Mouse (Mus musculus): ENCODE data around the gene Mtch1. TPM values are rescaled to one million over a fixed set of nuclear protein-coding genes. Genes with fewer than 3 reads are reported as not detected.

The Mtch1 gene
- total and polyA plus RNA-seq, 3 experiments, result 66.1 to 143 (median 110) TPM

DNA sequence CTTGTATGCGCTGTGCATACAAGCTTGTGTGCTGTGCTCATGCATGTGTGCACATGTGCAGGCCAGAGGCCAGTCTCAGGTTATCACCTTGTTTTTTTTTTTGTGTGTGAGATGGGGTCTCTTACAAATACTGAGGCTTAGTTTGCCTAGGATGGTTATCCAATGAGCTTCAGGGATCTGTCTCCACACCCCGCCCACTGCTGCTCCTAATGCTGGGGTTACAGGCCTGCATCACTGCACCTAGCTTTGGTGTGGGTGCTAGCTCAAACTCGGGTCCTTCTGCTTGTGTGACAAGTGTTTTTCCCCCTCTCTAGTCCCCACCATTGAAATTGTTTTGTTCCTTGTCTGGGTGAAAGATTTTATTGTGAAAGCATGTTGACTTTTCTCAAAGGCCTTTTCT, 17.5 kb downstream of the Mtch1 start:
- Histone ChIP-seq H3K4me1 (ENCODE audit: control insufficient read depth in 1 of 2, insufficient read depth in 2 of 2) (peaks cover 0 to 14% of the 10 kb centered on the region in 2 experiments; a peak in 2 of 4 replicates), H3K4me2 (ENCODE audit: insufficient read depth, low read depth, poor library complexity, severe bottlenecking) (no peak overlapping the region), H3K36me3 (replicated peaks in 1 of 2; ENCODE audit: control insufficient read depth in 1 of 2, insufficient read depth in 1 of 2, low read length in 1 of 2) (peaks cover 44 to 53% of the 10 kb centered on the region in 2 experiments), H3K9me3 (replicated peaks; ENCODE audit: low read length) (no peaks in the 10 kb centered on the region), H3K79me2 (replicated peaks; ENCODE audit: control insufficient read depth, extremely low read depth, insufficient read depth, poor library complexity, severe bottlenecking) (no peaks in the 10 kb centered on the region), H3K9ac (ENCODE audit: insufficient read depth, low read depth) (no peak overlapping the region), H3K4me3 (replicated peaks in 1 of 3; ENCODE audit: low read depth in 2 of 3, low read length in 2 of 3, poor library complexity in 1 of 3) (no peak overlapping the region), H3K27me3 (replicated peaks) (no peaks in the 10 kb centered on the region), H3K27ac (ENCODE audit: insufficient read depth, low read depth) (no peak overlapping the region)
- dilution Hi-C loops (cut with MboI; ENCODE audit: extremely low pct_ligation_motif_present, extremely low pct_unique_long_range_greater_than_20kb, low sequenced_read_pairs) (no loop called here), in situ Hi-C loops (cut with MboI; ENCODE audit: low pct_ligation_motif_present, low pct_unique_long_range_greater_than_20kb, low sequenced_read_pairs) (no loop called here)
- DNase-seq (ENCODE audit: extremely low read depth), result no peak
- no peak for TF ChIP-seq ETS1 (conservative IDR thresholded peaks at IDR 0.05; ENCODE audit: low read depth, low read length)
- no peak for TF ChIP-seq PAX5 (IDR thresholded peaks at IDR 0.05; ENCODE audit: low read length)
- TF ChIP-seq MXI1 (IDR thresholded peaks at IDR 0.05; ENCODE audit: low read depth, low read length), result no peak
- TF ChIP-seq BHLHE40 (IDR thresholded peaks at IDR 0.05; ENCODE audit: low read depth, low read length), result no peak

DNA sequence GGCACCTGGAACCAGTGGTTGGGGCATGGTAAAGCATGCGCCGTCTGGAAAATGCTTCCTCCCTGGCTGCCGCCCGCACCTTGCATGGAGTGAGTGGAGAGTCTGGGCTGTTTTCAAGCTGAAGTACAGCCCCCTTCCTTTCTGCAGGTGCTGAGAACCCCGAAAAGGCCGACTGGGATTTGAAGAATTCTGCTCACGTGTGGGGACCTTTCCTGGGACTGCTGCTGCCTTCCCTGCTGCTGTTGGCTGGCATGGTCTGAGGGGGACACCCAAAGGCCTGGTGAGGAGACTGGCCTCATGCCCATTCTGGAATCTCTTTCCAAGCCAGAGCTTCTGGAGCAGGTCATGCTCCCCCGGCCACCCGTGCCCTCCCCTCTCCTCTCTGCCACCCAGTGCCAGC, 20.0 kb downstream of the Mtch1 start:
- Histone ChIP-seq H3K27me3 (replicated peaks) (no peaks in the 10 kb centered on the region), H3K4me2 (ENCODE audit: insufficient read depth, low read depth, poor library complexity, severe bottlenecking) (no peak overlapping the region), H3K36me3 (replicated peaks in 1 of 2; ENCODE audit: control insufficient read depth in 1 of 2, insufficient read depth in 1 of 2, low read length in 1 of 2) (peaks cover 24 to 33% of the 10 kb centered on the region in 2 experiments), H3K9me3 (replicated peaks; ENCODE audit: low read length) (no peaks in the 10 kb centered on the region), H3K4me3 (replicated peaks in 1 of 3; ENCODE audit: low read depth in 2 of 3, low read length in 2 of 3, poor library complexity in 1 of 3) (no peak overlapping the region), H3K9ac (ENCODE audit: insufficient read depth, low read depth) (no peak overlapping the region), H3K27ac (ENCODE audit: insufficient read depth, low read depth) (no peak overlapping the region), H3K79me2 (replicated peaks; ENCODE audit: control insufficient read depth, extremely low read depth, insufficient read depth, poor library complexity, severe bottlenecking) (no peaks in the 10 kb centered on the region), H3K4me1 (ENCODE audit: control insufficient read depth in 1 of 2, insufficient read depth in 2 of 2) (peaks cover 0 to 14% of the 10 kb centered on the region in 2 experiments; a peak in 2 of 4 replicates)
- dilution Hi-C loops (cut with MboI; ENCODE audit: extremely low pct_ligation_motif_present, extremely low pct_unique_long_range_greater_than_20kb, low sequenced_read_pairs), result no loop called here
- DNase-seq (ENCODE audit: extremely low read depth), result no peak
- in situ Hi-C loops (cut with MboI; ENCODE audit: low pct_ligation_motif_present, low pct_unique_long_range_greater_than_20kb, low sequenced_read_pairs), result no loop called here
- TF ChIP-seq ZMIZ1 (IDR thresholded peaks at IDR 0.05; ENCODE audit: low read depth, low read length), result no peak
- no peak for TF ChIP-seq POLR2AphosphoS2 (IDR thresholded peaks at IDR 0.05; ENCODE audit: low read depth, low read length)
- no peak for TF ChIP-seq BHLHE40 (IDR thresholded peaks at IDR 0.05; ENCODE audit: low read depth, low read length)
- TF ChIP-seq EP300 (IDR thresholded peaks at IDR 0.05; ENCODE audit: low read length), result no peak
- no peak for TF ChIP-seq CTCF (conservative IDR thresholded peaks at IDR 0.05 in 1 of 2, IDR thresholded peaks at IDR 0.05 in 1 of 2; ENCODE audit: low read depth in 2 of 2, low read length in 2 of 2)
- TF ChIP-seq KAT2A (IDR thresholded peaks at IDR 0.05; ENCODE audit: insufficient replicate concordance, low read length), result no peak
- no peak for TF ChIP-seq MYC (IDR thresholded peaks at IDR 0.05; ENCODE audit: low read depth, low read length)

DNA sequence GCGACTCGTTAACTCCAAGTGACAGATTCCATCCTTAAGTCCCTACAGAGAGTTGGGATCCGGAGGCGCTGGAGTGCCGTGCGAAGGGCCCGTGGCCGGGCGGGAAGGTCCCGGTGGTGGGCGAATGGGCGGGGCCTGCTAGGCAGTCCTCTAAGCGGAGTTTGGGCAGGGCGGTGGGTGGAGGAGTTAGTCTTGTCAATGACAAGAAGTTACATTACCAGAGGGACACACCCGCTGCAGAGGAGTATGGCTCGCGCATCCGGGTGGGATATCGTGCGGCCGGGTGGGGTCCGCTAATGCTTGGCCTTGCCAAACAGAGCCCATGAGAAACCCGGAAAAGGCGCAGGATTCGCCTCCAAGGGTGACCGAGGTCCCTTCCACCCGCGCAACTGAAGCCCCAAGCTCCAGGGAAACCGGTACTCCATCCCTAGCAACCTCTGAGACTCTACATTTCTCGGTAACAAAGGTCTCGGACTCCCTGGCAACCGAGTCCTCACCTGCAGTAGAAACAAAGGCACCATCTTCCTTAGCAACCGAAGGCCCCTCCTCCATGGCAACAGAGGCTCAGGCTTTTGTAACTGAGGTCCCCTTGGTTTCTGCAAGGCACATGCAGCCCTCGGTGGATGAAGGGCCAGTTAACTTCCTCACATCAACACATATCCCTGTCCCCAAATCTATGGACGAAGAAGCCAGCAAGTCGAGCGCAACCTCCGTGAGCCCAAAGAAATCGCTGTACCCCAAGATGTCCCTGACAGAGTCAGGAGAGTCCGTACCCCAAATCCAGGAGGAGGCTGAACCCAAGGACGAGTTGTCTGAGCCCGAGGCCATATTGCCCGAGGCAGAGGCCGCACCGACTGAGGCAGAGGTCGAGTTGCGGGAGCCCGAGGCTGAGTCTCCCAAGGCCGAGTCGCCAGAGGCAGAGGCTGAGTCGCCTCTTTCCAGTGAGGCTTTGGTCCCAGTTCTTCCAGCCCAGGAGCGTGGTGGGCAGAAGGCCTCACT, 20.9 kb downstream of the Mtch1 start:
- peaks cover 0 to 9% of the 10 kb centered on the region in 2 experiments; a peak in 2 of 4 replicates for H3K4me1 ChIP-seq (ENCODE audit: control insufficient read depth in 1 of 2, insufficient read depth in 2 of 2)
- dilution Hi-C loops (cut with MboI; ENCODE audit: extremely low pct_ligation_motif_present, extremely low pct_unique_long_range_greater_than_20kb, low sequenced_read_pairs) (no loop called here), in situ Hi-C loops (cut with MboI; ENCODE audit: low pct_ligation_motif_present, low pct_unique_long_range_greater_than_20kb, low sequenced_read_pairs) (no loop called here)
- no peaks in the 10 kb centered on the region for H3K79me2 ChIP-seq (replicated peaks; ENCODE audit: control insufficient read depth, extremely low read depth, insufficient read depth, poor library complexity, severe bottlenecking)
- H3K36me3 ChIP-seq (replicated peaks in 1 of 2; ENCODE audit: control insufficient read depth in 1 of 2, insufficient read depth in 1 of 2, low read length in 1 of 2), result peaks cover 16 to 24% of the 10 kb centered on the region in 2 experiments
- no peak overlapping the region for H3K9ac ChIP-seq (ENCODE audit: insufficient read depth, low read depth)
- no peaks in the 10 kb centered on the region for H3K27me3 ChIP-seq (replicated peaks)
- DNase-seq (ENCODE audit: extremely low read depth), result no peak
- H3K27ac ChIP-seq (ENCODE audit: insufficient read depth, low read depth), result no peak overlapping the region
- H3K4me2 ChIP-seq (ENCODE audit: insufficient read depth, low read depth, poor library complexity, severe bottlenecking), result no peak overlapping the region
- H3K4me3 ChIP-seq (replicated peaks in 1 of 3; ENCODE audit: low read depth in 2 of 3, low read length in 2 of 3, poor library complexity in 1 of 3), result no peak overlapping the region
- no peak for TF ChIP-seq MAFK (IDR thresholded peaks at IDR 0.05; ENCODE audit: insufficient replicate concordance, low read length)
- no peak for TF ChIP-seq TCF12 (IDR thresholded peaks at IDR 0.05; ENCODE audit: low read depth, low read length)
- TF ChIP-seq KAT2A (IDR thresholded peaks at IDR 0.05; ENCODE audit: insufficient replicate concordance, low read length), result no peak
- no peak for TF ChIP-seq JUN (IDR thresholded peaks at IDR 0.05; ENCODE audit: insufficient read depth, low read depth, low read length)
- no peak for TF ChIP-seq UBTF (IDR thresholded peaks at IDR 0.05; ENCODE audit: low read depth, low read length)
- no peak for TF ChIP-seq MEF2A (IDR thresholded peaks at IDR 0.05; ENCODE audit: borderline replicate concordance, low read depth, low read length)
- H3K9me3 ChIP-seq (replicated peaks; ENCODE audit: low read length), result no peaks in the 10 kb centered on the region

Data from CH12.LX (cell line).